Mouse (Mus musculus) cortical plate, adult 2 months (tissue): ENCODE measurements around the gene Rora.

Experiments
- CTCF ChIP-seq: fragments of 200-500 bp; IDR thresholded peaks from 2 replicates; pipeline ENCODE4 v1.5.1; 2011; ENCODE audit warnings: mild to moderate bottlenecking, control low read depth, low read length; ENCODE audit not compliant: insufficient read depth; ENCODE audit errors: extremely low read depth
- POLR2A ChIP-seq: fragments of 200-500 bp; IDR thresholded peaks from 2 replicates; pipeline ENCODE4 v1.6.1; 2011; ENCODE audit warnings: mild to moderate bottlenecking, low read length, control low read depth; ENCODE audit not compliant: insufficient read depth; ENCODE audit errors: extremely low read depth

DNA sequence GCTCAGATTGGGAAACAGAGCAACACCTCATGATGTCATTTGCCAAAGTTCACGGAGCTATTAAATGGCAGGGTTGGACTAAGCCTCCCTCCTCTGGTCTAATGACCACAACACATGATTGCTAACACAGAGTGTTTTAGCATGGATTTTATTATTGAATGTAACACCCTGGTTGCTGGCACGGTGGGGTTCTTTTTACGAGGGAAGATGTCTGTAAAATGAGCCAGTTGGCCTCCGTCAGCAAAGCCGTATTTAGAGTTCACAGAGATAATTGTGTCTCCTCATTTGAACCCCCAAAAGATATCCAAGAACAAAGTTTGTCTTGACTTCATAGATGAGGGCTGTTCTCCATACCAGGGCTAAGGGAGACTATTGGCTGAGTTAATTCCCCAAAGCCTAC lies 398.3 kb downstream of the Rora start:
- no peak for TF ChIP-seq POLR2A
- TF ChIP-seq CTCF = no peak
